Mouse (Mus musculus): Measurements from ENCODE around the gene Abcd1. TPM values are rescaled to one million over a fixed set of nuclear protein-coding genes. Genes with fewer than 3 reads are reported as not detected.

Gene Abcd1
- polyA plus RNA-seq, 1 experiment from 2014 or later: 46.5 TPM

- Histone ChIP-seq H3K4me1 (replicated peaks; ENCODE audit: control insufficient read depth, insufficient read depth, low read length) (no peaks in the 10 kb centered on the region; the same call in 1 of the 2 replicates), H3K9ac (ENCODE audit: low read depth, low read length) (0 out of 2 replicates have a peak overlapping the region, but pooled peaks have one; percentile 79), H3K36me3 (ENCODE audit: control insufficient read depth, insufficient read depth) (peaks cover 6% of the 10 kb centered on the region; the same call in 1 of the 2 replicates), H3K4me3 (ENCODE audit: low read depth, low read length) (peak overlapping the region; percentile 60; the same call in 1 of the 2 replicates), H3K4me2 (replicated peaks; ENCODE audit: low read depth) (peak overlapping the region; percentile 63), H3K27ac (ENCODE audit: low read depth, low read length) (no peak overlapping the region), H3K9me3 (ENCODE audit: control insufficient read depth) (no peaks in the 10 kb centered on the region), H3K27me3 (replicated peaks; ENCODE audit: control insufficient read depth, insufficient read depth, low read length) (no peaks in the 10 kb centered on the region)
- no peak for ATAC-seq
- WGBS: 64% methylated on average over 2 of the region's 2 CpGs
- no peak for TF ChIP-seq CTCF (IDR thresholded peaks at IDR 0.05; ENCODE audit: low read depth)
Measured at GRCm38 (mm10) chrX:73675231-73675630, 41.2 kb upstream of the Abcd1 start.

- Histone ChIP-seq H3K27me3 (replicated peaks; ENCODE audit: control insufficient read depth, insufficient read depth, low read length) (no peaks in the 10 kb centered on the region), H3K9me3 (ENCODE audit: control insufficient read depth) (no peaks in the 10 kb centered on the region), H3K36me3 (ENCODE audit: control insufficient read depth, insufficient read depth) (peaks cover 12% of the 10 kb centered on the region; the same call in 1 of the 2 replicates), H3K4me1 (replicated peaks; ENCODE audit: control insufficient read depth, insufficient read depth, low read length) (no peaks in the 10 kb centered on the region; the same call in 1 of the 2 replicates), H3K27ac (ENCODE audit: low read depth, low read length) (no peak overlapping the region), H3K4me2 (replicated peaks; ENCODE audit: low read depth) (no peak overlapping the region), H3K9ac (ENCODE audit: low read depth, low read length) (no peak overlapping the region), H3K4me3 (ENCODE audit: low read depth, low read length) (no peak overlapping the region)
- 96% methylated on average over 4 of the region's 4 CpGs for WGBS
- no peak for ATAC-seq
- TF ChIP-seq CTCF (IDR thresholded peaks at IDR 0.05; ENCODE audit: low read depth): no peak
Measured at GRCm38 (mm10) chrX:73676668-73677067, 39.7 kb upstream of the Abcd1 start.

GRCm38 (mm10) chrX:73684156-73684555 is 32.2 kb upstream of the Abcd1 start:
- Histone ChIP-seq H3K9ac (ENCODE audit: low read depth, low read length) (no peak overlapping the region), H3K9me3 (ENCODE audit: control insufficient read depth) (no peaks in the 10 kb centered on the region), H3K27ac (ENCODE audit: low read depth, low read length) (no peak overlapping the region), H3K4me2 (replicated peaks; ENCODE audit: low read depth) (no peak overlapping the region), H3K4me3 (ENCODE audit: low read depth, low read length) (no peak overlapping the region), H3K36me3 (ENCODE audit: control insufficient read depth, insufficient read depth) (peaks cover 12% of the 10 kb centered on the region), H3K4me1 (replicated peaks; ENCODE audit: control insufficient read depth, insufficient read depth, low read length) (no peaks in the 10 kb centered on the region), H3K27me3 (replicated peaks; ENCODE audit: control insufficient read depth, insufficient read depth, low read length) (no peaks in the 10 kb centered on the region)
- ATAC-seq: no peak
- WGBS: 89% methylated on average over 2 of the region's 2 CpGs
- no peak for TF ChIP-seq CTCF (IDR thresholded peaks at IDR 0.05; ENCODE audit: low read depth)

- H3K4me2 ChIP-seq (replicated peaks; ENCODE audit: low read depth): no peak overlapping the region
- ATAC-seq: peak; percentile 67
- peak overlapping the region; percentile 82 for H3K27ac ChIP-seq (ENCODE audit: low read depth, low read length)
- TF ChIP-seq CTCF (IDR thresholded peaks at IDR 0.05; ENCODE audit: low read depth): no peak
- H3K36me3 ChIP-seq (ENCODE audit: control insufficient read depth, insufficient read depth): peaks cover 9% of the 10 kb centered on the region
- no peaks in the 10 kb centered on the region for H3K27me3 ChIP-seq (replicated peaks; ENCODE audit: control insufficient read depth, insufficient read depth, low read length)
- H3K9me3 ChIP-seq (ENCODE audit: control insufficient read depth): no peaks in the 10 kb centered on the region
- no peak overlapping the region for H3K9ac ChIP-seq (ENCODE audit: low read depth, low read length)
- H3K4me3 ChIP-seq (ENCODE audit: low read depth, low read length): no peak overlapping the region
- no peaks in the 10 kb centered on the region for H3K4me1 ChIP-seq (replicated peaks; ENCODE audit: control insufficient read depth, insufficient read depth, low read length)
Measured at GRCm38 (mm10) chrX:73684978-73685377, 31.4 kb upstream of the Abcd1 start.

GRCm38 (mm10) chrX:73685629-73686028 is 30.8 kb upstream of the Abcd1 start:
- no peak overlapping the region for H3K4me2 ChIP-seq (replicated peaks; ENCODE audit: low read depth)
- no peak for TF ChIP-seq CTCF (IDR thresholded peaks at IDR 0.05; ENCODE audit: low read depth)
- H3K36me3 ChIP-seq (ENCODE audit: control insufficient read depth, insufficient read depth): peaks cover 7% of the 10 kb centered on the region
- 42% methylated on average over 3 of the region's 3 CpGs for WGBS
- no peaks in the 10 kb centered on the region for H3K9me3 ChIP-seq (ENCODE audit: control insufficient read depth)
- no peak overlapping the region for H3K9ac ChIP-seq (ENCODE audit: low read depth, low read length)
- no peak overlapping the region for H3K4me3 ChIP-seq (ENCODE audit: low read depth, low read length)
- peak; percentile 84 for ATAC-seq
- peak overlapping the region; percentile 82 for H3K27ac ChIP-seq (ENCODE audit: low read depth, low read length)
- H3K4me1 ChIP-seq (replicated peaks; ENCODE audit: control insufficient read depth, insufficient read depth, low read length): no peaks in the 10 kb centered on the region
- H3K27me3 ChIP-seq (replicated peaks; ENCODE audit: control insufficient read depth, insufficient read depth, low read length): no peaks in the 10 kb centered on the region

- peaks cover 5% of the 10 kb centered on the region; the same call in 1 of the 2 replicates for H3K36me3 ChIP-seq (ENCODE audit: control insufficient read depth, insufficient read depth)
- H3K4me3 ChIP-seq (ENCODE audit: low read depth, low read length): no peak overlapping the region
- WGBS: 68% methylated on average over 5 of the region's 5 CpGs
- no peaks in the 10 kb centered on the region for H3K27me3 ChIP-seq (replicated peaks; ENCODE audit: control insufficient read depth, insufficient read depth, low read length)
- H3K9ac ChIP-seq (ENCODE audit: low read depth, low read length): no peak overlapping the region
- H3K4me1 ChIP-seq (replicated peaks; ENCODE audit: control insufficient read depth, insufficient read depth, low read length): no peaks in the 10 kb centered on the region
- H3K4me2 ChIP-seq (replicated peaks; ENCODE audit: low read depth): no peak overlapping the region
- no peak overlapping the region for H3K27ac ChIP-seq (ENCODE audit: low read depth, low read length)
- peak; percentile 80 for TF ChIP-seq CTCF (IDR thresholded peaks at IDR 0.05; ENCODE audit: low read depth)
- no peaks in the 10 kb centered on the region for H3K9me3 ChIP-seq (ENCODE audit: control insufficient read depth)
- peak; percentile 72 for ATAC-seq
Measured at GRCm38 (mm10) chrX:73690917-73691629, 25.3 kb upstream of the Abcd1 start.

Data from intestine, postnatal 0 days (tissue).